Mouse (Mus musculus) inflammation-experienced regulatory T-cells, adult 16 weeks (primary cell): ENCODE results near the gene H2-Q6. TPM values are rescaled to one million over a fixed set of nuclear protein-coding genes. Genes with fewer than 3 reads are reported as not detected.

Experiments
- polyA plus RNA-seq: library from polyadenylated mRNA; unstranded; fragments of 100-300 nt; shearing (Covaris generic); gene quantifications from one replicate; pipeline ENCODE4 v1.2.1, GENCODE M21; 2017

Gene H2-Q6
- polyA plus RNA-seq: 1,066 TPM

DNA sequence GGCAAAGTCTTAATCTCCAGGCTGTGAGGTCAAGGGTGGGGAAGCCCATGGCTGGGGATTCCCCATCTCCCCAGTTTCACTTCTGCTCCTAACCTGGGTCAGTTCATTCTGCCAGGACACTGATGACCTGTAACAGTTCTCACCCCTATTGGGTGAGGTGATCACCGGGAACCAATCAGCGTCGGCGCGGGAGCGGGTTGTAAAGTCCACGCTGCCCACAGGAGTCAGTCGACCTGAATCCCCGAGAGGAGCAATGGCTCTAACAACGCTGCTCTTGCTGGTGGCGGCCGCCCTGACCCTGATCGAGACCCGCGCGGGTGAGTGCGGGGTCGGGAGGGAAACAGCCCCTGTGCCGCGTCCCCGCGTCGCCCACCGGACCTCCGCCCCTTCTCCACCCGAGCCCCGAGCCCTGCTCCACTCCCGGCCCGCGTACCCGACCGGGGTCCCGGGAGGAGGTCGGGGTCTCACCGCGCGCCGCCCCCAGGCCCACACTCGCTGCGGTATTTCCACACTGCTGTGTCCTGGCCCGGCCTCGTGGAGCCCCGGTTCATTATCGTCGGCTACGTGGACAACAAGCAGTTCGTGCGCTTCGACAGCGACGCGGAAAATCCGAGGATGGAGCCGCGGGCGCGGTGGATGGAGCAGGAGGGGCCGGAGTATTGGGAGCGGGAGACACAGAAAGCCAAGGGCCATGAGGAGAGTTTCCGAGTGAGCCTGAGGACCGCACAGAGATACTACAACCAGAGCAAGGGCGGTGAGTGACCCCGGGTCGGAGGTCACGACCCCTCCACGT, at the start of gene H2-Q6:
Gene H2-Q6, plus strand, starts transcription at position 227 of the 793 bp plus-strand sequence.

DNA sequence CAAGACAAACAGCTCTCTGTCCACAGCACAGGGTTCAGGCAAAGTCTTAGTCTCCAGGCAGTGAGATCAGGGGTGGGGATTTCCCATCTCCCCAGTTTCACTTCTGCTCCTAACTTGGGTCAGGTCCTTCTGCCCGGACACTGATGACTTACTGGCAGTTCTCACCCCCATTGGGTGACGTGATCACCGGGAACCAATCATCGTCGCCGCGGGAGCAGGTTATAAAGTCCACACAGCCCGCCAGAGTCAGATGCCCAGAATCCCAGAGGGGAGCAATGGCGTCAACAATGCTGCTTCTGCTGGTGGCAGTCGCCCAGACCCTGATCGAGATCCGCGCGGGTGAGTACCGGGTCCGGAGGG, 45.3 kb upstream of the H2-Q6 start, which contains the start of gene H2-Q4:
Gene H2-Q4, plus strand, starts transcription at position 249 of the 360 bp plus-strand sequence.

DNA sequence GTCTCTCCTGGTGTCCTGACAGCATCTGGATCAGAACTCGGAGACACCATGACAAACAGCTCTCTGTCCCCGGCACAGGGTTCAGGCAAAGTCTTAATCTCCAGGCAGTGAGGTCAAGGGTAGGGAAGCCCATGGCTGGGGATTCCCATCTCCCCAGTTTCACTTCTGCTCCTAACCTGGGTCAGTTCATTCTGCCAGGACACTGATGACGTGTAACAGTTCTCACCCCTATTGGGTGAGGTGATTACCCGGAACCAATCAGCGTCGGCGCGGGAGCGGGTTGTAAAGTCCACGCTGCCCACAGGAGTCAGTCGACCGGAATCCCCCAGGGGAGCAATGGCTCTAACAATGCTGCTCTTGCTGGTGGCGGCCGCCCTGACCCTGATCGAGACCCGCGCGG, 14.2 kb downstream of the H2-Q6 start, which contains the start of gene H2-Q7:
Gene H2-Q7, plus strand, starts transcription at position 271 of the 400 bp plus-strand sequence.

DNA sequence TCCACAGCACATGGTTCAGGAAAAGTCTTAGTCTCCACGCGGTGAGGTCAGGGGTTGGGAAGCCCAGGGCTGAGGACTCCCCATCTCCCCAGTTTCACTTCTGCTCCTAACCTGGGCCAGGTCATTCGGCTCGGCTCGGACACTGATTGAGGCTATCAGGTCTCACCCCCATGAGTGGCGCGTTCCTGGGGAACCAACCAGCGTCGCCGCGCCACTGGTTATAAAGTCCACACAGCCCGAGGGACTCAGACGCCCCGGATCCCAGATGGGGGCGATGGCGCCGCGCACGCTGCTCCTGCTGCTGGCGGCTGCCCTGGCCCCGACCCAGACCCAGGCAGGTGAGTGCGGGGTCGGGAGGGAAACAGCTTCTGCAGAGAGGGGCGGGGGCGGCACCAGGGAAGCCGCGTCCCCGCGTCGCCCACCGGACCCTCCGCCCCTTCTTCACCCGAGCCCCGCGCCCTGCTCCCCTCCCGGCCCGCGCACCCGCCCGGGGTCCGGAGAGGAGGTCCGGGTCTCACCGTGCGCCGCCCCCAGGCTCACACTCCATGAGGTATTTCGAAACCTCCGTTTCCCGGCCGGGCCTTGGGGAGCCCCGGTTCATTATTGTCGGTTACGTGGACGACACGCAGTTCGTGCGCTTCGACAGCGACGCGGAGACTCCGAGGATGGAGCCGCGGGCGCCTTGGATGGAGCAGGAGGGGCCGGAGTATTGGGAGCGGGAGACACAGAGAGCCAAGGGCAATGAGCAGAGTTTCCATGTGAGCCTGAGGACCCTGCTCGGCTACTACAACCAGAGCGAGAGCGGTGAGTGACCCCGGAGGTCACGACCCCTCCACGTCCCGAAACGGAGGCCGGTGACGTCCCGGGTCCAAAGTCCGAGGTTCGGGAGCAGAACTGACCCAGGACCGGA, 45.4 kb downstream of the H2-Q6 start, which contains the start of gene H2-Q10:
Gene H2-Q10, plus strand, starts transcription at position 248 of the 910 bp plus-strand sequence.

Other genes starting within 250 kb of the H2-Q6 start
- 7.4 TPM for gene Aif1, start 248.8 kb upstream of the H2-Q6 start, polyA plus RNA-seq
- gene Lst1, start 236.4 kb upstream of the H2-Q6 start, polyA plus RNA-seq: 9.5 TPM
- gene Ltb, start 230.4 kb upstream of the H2-Q6 start, polyA plus RNA-seq: 1,703 TPM
- gene Tnf, start 222.8 kb upstream of the H2-Q6 start, polyA plus RNA-seq: 46.9 TPM
- gene Lta, start 219.5 kb upstream of the H2-Q6 start, polyA plus RNA-seq: 140 TPM
- gene Gm16181, start 204.0 kb upstream of the H2-Q6 start, polyA plus RNA-seq: 1.6 TPM
- gene Atp6v1g2, start 191.2 kb upstream of the H2-Q6 start, polyA plus RNA-seq: 8.7 TPM
- gene Nfkbil1, start 189.1 kb upstream of the H2-Q6 start, polyA plus RNA-seq: 23.1 TPM
- 257 TPM for gene Ddx39b, start 183.1 kb upstream of the H2-Q6 start, polyA plus RNA-seq
- 7,111 TPM for gene H2-D1, start 162.1 kb upstream of the H2-Q6 start, polyA plus RNA-seq
- gene H2-Q1, start 104.4 kb upstream of the H2-Q6 start, polyA plus RNA-seq: 0.34 TPM
- 20.6 TPM for gene H2-Q2, start 82.6 kb upstream of the H2-Q6 start, polyA plus RNA-seq
- 36.3 TPM for gene H2-Q4, start 45.2 kb upstream of the H2-Q6 start, polyA plus RNA-seq
- gene H2-Q7, start 14.3 kb downstream of the H2-Q6 start, polyA plus RNA-seq: 2,802 TPM
- 30.8 TPM for gene H2-Q10, start 45.2 kb downstream of the H2-Q6 start, polyA plus RNA-seq
- gene Pou5f1, start 81.2 kb downstream of the H2-Q6 start, polyA plus RNA-seq: 0.22 TPM
- gene Tcf19, start 92.0 kb downstream of the H2-Q6 start, polyA plus RNA-seq: 22.1 TPM
- 13.2 TPM for gene Cchcr1, start 92.2 kb downstream of the H2-Q6 start, polyA plus RNA-seq
- not detected for gene Psors1c2, start 108.4 kb downstream of the H2-Q6 start, polyA plus RNA-seq
- not detected for gene Cdsn, start 127.3 kb downstream of the H2-Q6 start, polyA plus RNA-seq
- gene 2300002M23Rik, start 142.6 kb downstream of the H2-Q6 start, polyA plus RNA-seq: not detected
- not detected for gene Sfta2, start 176.7 kb downstream of the H2-Q6 start, polyA plus RNA-seq
- gene Gm9573, start 201.8 kb downstream of the H2-Q6 start, polyA plus RNA-seq: not detected
- gene Mucl3, start 218.8 kb downstream of the H2-Q6 start, polyA plus RNA-seq: 0.15 TPM
- gene Vars2, start 242.7 kb downstream of the H2-Q6 start, polyA plus RNA-seq: 33.5 TPM
- 27.5 TPM for gene Gtf2h4, start 248.9 kb downstream of the H2-Q6 start, polyA plus RNA-seq